Mouse (Mus musculus) liver, embryonic 16.5 days (tissue): Measurements from ENCODE around the gene Ppp2r1b. TPM values are rescaled to one million over a fixed set of nuclear protein-coding genes. Genes with fewer than 3 reads are reported as not detected.

Experiments used
- ATAC-seq: fragments of 200-750 bp; cut with Nextera tagmentation; 2 replicates; pipeline ENCODE4 v1.8.0; 2017; ENCODE audit warnings: low read depth, mild to moderate bottlenecking, moderate number of reproducible peaks, moderate library complexity
- H3K27ac ChIP-seq: fragments of 300-500 bp; sonication (generic); 2 replicates; pipeline ENCODE4 v1.5.1; 2014; ENCODE audit warnings: mild to moderate bottlenecking, low read length
- H3K27me3 ChIP-seq: fragments of 300-500 bp; sonication (generic); 2 replicates; pipeline ENCODE4 v1.6.1; 2014; ENCODE audit warnings: low read depth, low read length, mixed read lengths; ENCODE audit not compliant: control insufficient read depth, insufficient read depth
- H3K36me3 ChIP-seq: fragments of 300-500 bp; sonication (generic); 2 replicates; pipeline ENCODE4 v1.6.1; 2014; ENCODE audit warnings: mild to moderate bottlenecking; ENCODE audit not compliant: control insufficient read depth, insufficient read depth
- H3K4me1 ChIP-seq: fragments of 300-500 bp; sonication (generic); 2 replicates; pipeline ENCODE4 v1.6.1; 2014; ENCODE audit warnings: low read depth, low read length, mixed read lengths; ENCODE audit not compliant: control insufficient read depth
- H3K4me2 ChIP-seq: fragments of 300-500 bp; sonication (generic); 2 replicates; pipeline ENCODE4 v1.6.1; 2014; ENCODE audit warnings: low read depth, low read length, mixed read lengths
- H3K4me3 ChIP-seq: fragments of 300-500 bp; sonication (generic); 2 replicates; pipeline ENCODE4 v1.5.1; 2014; ENCODE audit warnings: low read depth, mild to moderate bottlenecking, low read length
- H3K9ac ChIP-seq: fragments of 300-500 bp; sonication (generic); 2 replicates; pipeline ENCODE4 v1.6.1; 2014; ENCODE audit warnings: low read depth, low read length
- H3K9me3 ChIP-seq: fragments of 300-500 bp; sonication (generic); replicated peaks from 2 replicates; pipeline ENCODE4 v1.6.1; 2016; ENCODE audit warnings: low read length; ENCODE audit not compliant: control insufficient read depth
- WGBS: fragments of 180-500 bp; shearing (Covaris S2); extraction: QIAGEN DNeasy Blood & Tissue Kit; methylation state at CpG from one replicate; pipeline ENCODE4 v1.1.7; 2014; ENCODE audit not compliant: insufficient replicate concordance; 5-methylcytosine and 5-hydroxymethylcytosine counted together
- polyA plus RNA-seq: library from polyadenylated mRNA; unstranded; fragments of >200 nt; fragmentation: Nextera tagmentation; extraction: Ambion mirVana; gene quantifications from 2 replicates; pipeline ENCODE4 v1.2.1, GENCODE M21; 2015

The Ppp2r1b gene
- polyA plus RNA-seq, 1 experiment from 2014 or later, result 59.4 TPM

- H3K4me1 ChIP-seq, result peaks cover 60% of the 10 kb centered on the region
- peak overlapping the region; percentile 52 for H3K9ac ChIP-seq
- H3K4me2 ChIP-seq, result peak overlapping the region; percentile 46
- WGBS, result 42% methylated on average over 2 of the region's 2 CpGs
- H3K4me3 ChIP-seq, result no peak overlapping the region
- peak overlapping the region; percentile 97 for H3K27ac ChIP-seq
- peak; percentile 50 for ATAC-seq
- H3K9me3 ChIP-seq, result no peaks in the 10 kb centered on the region
- H3K27me3 ChIP-seq, result no peaks in the 10 kb centered on the region
- peaks cover 19% of the 10 kb centered on the region for H3K36me3 ChIP-seq
These were observed 33.4 kb upstream of the Ppp2r1b start for GRCm38 (mm10) chr9:50811746-50812145.

GRCm38 (mm10) chr9:50813796-50814195 is 31.3 kb upstream of the Ppp2r1b start:
- 45% methylated on average over 5 of the region's 5 CpGs for WGBS
- H3K9ac ChIP-seq, result peak overlapping the region; percentile 41
- H3K4me1 ChIP-seq, result peaks cover 63% of the 10 kb centered on the region
- peaks cover 19% of the 10 kb centered on the region for H3K36me3 ChIP-seq
- H3K27me3 ChIP-seq, result no peaks in the 10 kb centered on the region
- peak; percentile 67 for ATAC-seq
- H3K4me2 ChIP-seq, result peak overlapping the region; percentile 33
- H3K9me3 ChIP-seq, result no peaks in the 10 kb centered on the region
- H3K4me3 ChIP-seq, result peak overlapping the region; percentile 24; the same call in 1 of the 2 replicates
- peak overlapping the region; percentile 97 for H3K27ac ChIP-seq

GRCm38 (mm10) chr9:50815666-50816065 is 29.4 kb upstream of the Ppp2r1b start:
- peaks cover 12% of the 10 kb centered on the region for H3K36me3 ChIP-seq
- ATAC-seq, result no peak
- WGBS, result 78% methylated on average over 4 of the region's 4 CpGs
- H3K4me2 ChIP-seq, result no peak overlapping the region
- peaks cover 52% of the 10 kb centered on the region for H3K4me1 ChIP-seq
- peak overlapping the region; percentile 87 for H3K27ac ChIP-seq
- no peak overlapping the region for H3K9ac ChIP-seq
- H3K9me3 ChIP-seq, result no peaks in the 10 kb centered on the region
- H3K4me3 ChIP-seq, result no peak overlapping the region
- no peaks in the 10 kb centered on the region for H3K27me3 ChIP-seq

GRCm38 (mm10) chr9:50816512-50816911 is 28.6 kb upstream of the Ppp2r1b start:
- Histone ChIP-seq H3K27me3 (no peaks in the 10 kb centered on the region), H3K9me3 (no peaks in the 10 kb centered on the region), H3K9ac (no peak overlapping the region; the same call in 1 of the 2 replicates), H3K4me2 (no peak overlapping the region; the same call in 1 of the 2 replicates), H3K4me1 (peaks cover 45% of the 10 kb centered on the region), H3K27ac (peak overlapping the region; percentile 87), H3K36me3 (peaks cover 12% of the 10 kb centered on the region), H3K4me3 (no peak overlapping the region)
- ATAC-seq, result peak; percentile 90
- 53% methylated on average over 1 of the region's 1 CpGs for WGBS

GRCm38 (mm10) chr9:50818050-50818449 is 27.1 kb upstream of the Ppp2r1b start:
- Histone ChIP-seq H3K4me1 (peaks cover 37% of the 10 kb centered on the region), H3K27me3 (no peaks in the 10 kb centered on the region), H3K4me2 (no peak overlapping the region), H3K9me3 (no peaks in the 10 kb centered on the region), H3K4me3 (no peak overlapping the region), H3K36me3 (peaks cover 12% of the 10 kb centered on the region), H3K9ac (no peak overlapping the region), H3K27ac (no peak overlapping the region)
- no peak for ATAC-seq
- WGBS, result 68% methylated on average over 6 of the region's 6 CpGs

- H3K36me3 ChIP-seq, result peaks cover 8% of the 10 kb centered on the region
- WGBS, result 84% methylated on average over 6 of the region's 6 CpGs
- H3K27me3 ChIP-seq, result no peaks in the 10 kb centered on the region
- no peak overlapping the region for H3K27ac ChIP-seq
- no peak overlapping the region for H3K4me3 ChIP-seq
- no peaks in the 10 kb centered on the region for H3K9me3 ChIP-seq
- no peak overlapping the region for H3K4me2 ChIP-seq
- H3K9ac ChIP-seq, result no peak overlapping the region
- H3K4me1 ChIP-seq, result peaks cover 40% of the 10 kb centered on the region
- ATAC-seq, result no peak
These were observed 25.4 kb upstream of the Ppp2r1b start for GRCm38 (mm10) chr9:50819716-50820115.

GRCm38 (mm10) chr9:50821651-50822050 is 23.4 kb upstream of the Ppp2r1b start:
- H3K4me2 ChIP-seq, result no peak overlapping the region
- H3K36me3 ChIP-seq, result peaks cover 5% of the 10 kb centered on the region; the same call in 1 of the 2 replicates
- no peaks in the 10 kb centered on the region for H3K27me3 ChIP-seq
- peaks cover 41% of the 10 kb centered on the region for H3K4me1 ChIP-seq
- H3K4me3 ChIP-seq, result no peak overlapping the region
- WGBS, result 91% methylated on average over 6 of the region's 6 CpGs
- peak overlapping the region; percentile 49; the same call in 1 of the 2 replicates for H3K27ac ChIP-seq
- ATAC-seq, result no peak
- H3K9me3 ChIP-seq, result no peaks in the 10 kb centered on the region
- H3K9ac ChIP-seq, result 0 out of 2 replicates have a peak overlapping the region, but pooled peaks have one; percentile 18

- H3K27ac ChIP-seq, result peak overlapping the region; percentile 49; the same call in 1 of the 2 replicates
- ATAC-seq, result no peak
These were observed 22.9 kb upstream of the Ppp2r1b start for GRCm38 (mm10) chr9:50822216-50822615.

GRCm38 (mm10) chr9:50823779-50824453 is 21.2 kb upstream of the Ppp2r1b start:
- Histone ChIP-seq H3K4me1 (peaks cover 32% of the 10 kb centered on the region), H3K27me3 (no peaks in the 10 kb centered on the region), H3K9me3 (no peaks in the 10 kb centered on the region), H3K4me3 (peak overlapping the region; percentile 32), H3K4me2 (peak overlapping the region; percentile 68), H3K27ac (peak overlapping the region; percentile 96), H3K9ac (peak overlapping the region; percentile 59), H3K36me3 (peaks cover 3% of the 10 kb centered on the region; the same call in 1 of the 2 replicates)
- WGBS, result 31% methylated on average over 11 of the region's 11 CpGs
- peak; percentile 99 for ATAC-seq

More at GRCm38 (mm10) chr9:50822216-50822615, 22.9 kb upstream of the Ppp2r1b start:
- Histone ChIP-seq H3K36me3 (peaks cover 3% of the 10 kb centered on the region; the same call in 1 of the 2 replicates), H3K27me3 (no peaks in the 10 kb centered on the region), H3K4me1 (peaks cover 36% of the 10 kb centered on the region), H3K4me2 (no peak overlapping the region), H3K4me3 (no peak overlapping the region), H3K9me3 (no peaks in the 10 kb centered on the region), H3K9ac (no peak overlapping the region)
- 90% methylated on average over 5 of the region's 5 CpGs for WGBS
